Mouse (Mus musculus) liver, embryonic 14.5 days (tissue): ENCODE measurements around the gene Acot8.

ENCODE experiments used
- CTCF ChIP-seq: IDR thresholded peaks from 2 replicates; pipeline ENCODE4 v1.5.1; 2016; ENCODE audit warnings: antibody characterized with exemption, low read depth, control low read depth
- EP300 ChIP-seq: IDR thresholded peaks from 2 replicates; pipeline ENCODE4 v1.6.1; 2016; ENCODE audit warnings: antibody characterized with exemption, low read depth

- TF ChIP-seq EP300, result no peak
- peak; percentile 87 for TF ChIP-seq CTCF
Measured at GRCm38 (mm10) chr2:164832748-164833301, 28.1 kb upstream of the Acot8 start, which contains the start of gene Ctsa.
